Mouse (Mus musculus): Measurements from ENCODE around the gene Lrrc26.
"Not testable (repeated sequence)": the region's sequence is repeated elsewhere in the genome, so short reads cannot be mapped to it uniquely, and the experiment has no call there.

The Lrrc26 gene

DNA sequence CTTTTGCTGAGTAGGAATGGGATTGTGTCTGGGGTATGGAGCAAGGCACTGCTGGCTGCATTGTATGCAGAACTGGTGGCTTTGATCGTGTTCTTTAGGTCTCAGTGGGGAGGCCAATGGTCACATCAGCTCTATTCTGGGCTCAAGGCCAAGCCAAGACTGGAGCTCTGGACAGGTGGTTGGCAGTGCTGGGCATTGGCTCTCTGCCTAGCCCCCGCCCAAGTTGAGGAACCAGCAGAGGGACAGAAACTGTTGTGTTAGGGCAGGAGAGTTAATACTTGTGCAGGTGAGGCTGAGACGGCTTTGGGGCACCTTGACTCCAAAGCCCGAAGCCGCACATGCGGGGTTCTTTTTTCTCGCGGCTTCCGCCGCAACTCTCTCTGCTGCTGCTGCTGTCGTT is at the start of gene Lrrc26:
TSS of gene Lrrc26 (plus strand) at position 265 of the 400 bp plus-strand sequence.
- no peak for DNase-seq (ENCODE audit: low read depth)

GRCm38 (mm10) chr2:25240310-25240709 is 49.4 kb upstream of the Lrrc26 start:
- no peak for DNase-seq (ENCODE audit: low read depth)

DNA sequence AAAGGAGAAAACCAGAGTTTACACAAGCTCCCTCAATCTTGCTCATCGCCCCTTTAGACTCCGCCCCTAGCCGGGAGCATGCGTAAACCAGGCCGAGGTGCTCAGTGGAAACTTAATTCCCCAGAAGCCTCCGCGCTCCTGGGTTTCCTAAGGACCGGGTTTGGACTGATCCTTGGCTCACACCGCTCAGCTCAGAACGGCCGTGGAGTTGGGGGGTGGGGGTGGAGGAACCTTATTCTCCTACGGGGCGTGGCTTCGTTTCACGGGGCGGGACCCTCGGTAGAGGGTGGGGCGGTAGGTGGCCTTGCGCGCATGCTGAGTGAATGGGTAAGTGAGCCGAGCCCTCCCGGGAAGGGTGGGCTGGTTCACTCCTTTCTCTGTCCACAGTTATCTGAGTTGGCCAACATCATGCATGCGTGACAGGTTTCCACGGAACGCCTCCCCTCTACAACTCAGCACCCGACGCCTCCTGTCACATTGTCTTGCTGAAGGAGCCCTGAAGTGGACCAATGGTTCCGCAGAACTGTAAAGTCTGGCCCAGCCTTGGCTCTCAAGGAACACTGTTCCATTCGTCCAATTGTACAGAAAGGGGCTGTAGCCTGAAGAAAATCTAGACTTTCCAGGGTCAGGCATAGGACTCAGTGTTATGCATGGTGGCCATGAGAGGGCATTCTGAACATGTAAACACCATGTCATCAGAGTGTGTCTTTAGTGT is 48.8 kb upstream of the Lrrc26 start:
- DNase-seq (ENCODE audit: low read depth), result no peak

GRCm38 (mm10) chr2:25241438-25241775 is 48.3 kb upstream of the Lrrc26 start:
- DNase-seq (ENCODE audit: low read depth), result no peak

DNA sequence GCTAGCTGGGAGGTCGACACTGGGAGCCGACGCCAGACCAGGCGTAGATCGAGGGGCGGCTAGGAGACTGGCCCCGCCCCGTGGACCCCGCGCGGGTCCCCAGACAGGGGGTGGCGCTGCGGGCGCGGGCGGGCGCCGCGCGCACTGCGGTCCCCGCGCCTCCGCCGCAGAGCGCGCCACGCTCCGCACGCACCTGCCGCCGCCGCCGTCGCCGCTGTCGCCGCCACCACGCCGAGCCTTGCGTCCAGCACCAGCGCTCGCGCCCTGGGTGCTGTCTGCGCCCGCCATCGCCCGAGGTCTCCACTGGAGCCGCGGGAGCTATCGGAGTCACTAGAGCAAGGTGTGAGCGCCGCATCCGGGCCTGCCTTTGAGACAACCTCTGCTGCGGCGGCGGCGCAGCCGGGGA is 47.6 kb upstream of the Lrrc26 start, which contains the start of the genes Rnf208 and Cysrt1:
TSS of gene Rnf208 (plus strand) at position 155 of the 406 bp plus-strand sequence.
TSS of gene Cysrt1 (minus strand) at position 352 of the 406 bp plus-strand sequence.
- no peak for DNase-seq (ENCODE audit: low read depth)

- no peak for DNase-seq (ENCODE audit: low read depth)
Measured at GRCm38 (mm10) chr2:25243342-25243741, 46.4 kb upstream of the Lrrc26 start.

GRCm38 (mm10) chr2:25244144-25244543 is 45.6 kb upstream of the Lrrc26 start:
- no peak for DNase-seq (ENCODE audit: low read depth)

DNA sequence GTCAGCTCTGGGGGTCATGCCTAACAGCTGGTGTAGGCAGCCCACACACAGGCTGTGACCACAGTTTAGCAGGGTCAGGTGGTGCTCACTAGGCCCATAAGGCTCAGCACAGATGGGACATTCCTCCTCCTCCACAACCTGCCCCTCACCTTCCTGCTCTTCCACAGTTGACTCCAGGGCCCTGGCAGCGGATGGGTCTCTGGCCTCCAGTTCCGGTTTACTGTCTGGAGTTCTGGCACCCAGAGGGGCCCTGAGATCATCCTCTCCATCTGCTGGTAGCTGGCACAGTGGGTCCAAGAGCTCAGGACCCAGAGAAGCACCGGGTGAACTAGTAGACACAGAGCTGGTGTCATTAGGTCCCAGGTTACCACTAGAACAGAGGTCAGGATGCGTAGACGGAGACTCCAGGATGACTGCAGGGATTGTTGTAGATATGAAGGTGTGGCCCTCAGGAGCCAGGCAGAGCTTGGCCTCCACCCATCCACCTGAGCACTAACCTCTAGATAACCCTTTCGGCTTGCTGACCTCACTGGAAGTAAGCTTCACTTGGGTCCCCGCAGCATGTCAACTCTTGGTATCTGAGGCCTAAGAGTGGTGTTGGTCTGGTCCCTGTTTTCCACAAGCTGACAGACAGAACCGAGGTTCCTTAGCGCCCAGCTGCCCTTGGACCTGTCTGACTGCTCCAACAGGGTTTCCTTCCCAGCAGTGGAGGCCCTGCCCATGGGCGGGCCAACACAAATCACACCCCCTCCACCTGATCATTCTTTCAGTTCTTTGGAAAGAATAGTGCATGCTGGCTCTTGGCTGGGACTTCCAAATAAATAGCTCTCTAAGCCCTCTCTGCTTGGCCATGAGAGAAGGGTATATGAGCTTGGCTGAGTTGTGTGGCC is 43.3 kb upstream of the Lrrc26 start, which contains the start of gene AL732309.1:
TSS of gene AL732309.1 (minus strand) at position 681 of the 890 bp plus-strand sequence.
- no peak for DNase-seq (ENCODE audit: low read depth)

DNA sequence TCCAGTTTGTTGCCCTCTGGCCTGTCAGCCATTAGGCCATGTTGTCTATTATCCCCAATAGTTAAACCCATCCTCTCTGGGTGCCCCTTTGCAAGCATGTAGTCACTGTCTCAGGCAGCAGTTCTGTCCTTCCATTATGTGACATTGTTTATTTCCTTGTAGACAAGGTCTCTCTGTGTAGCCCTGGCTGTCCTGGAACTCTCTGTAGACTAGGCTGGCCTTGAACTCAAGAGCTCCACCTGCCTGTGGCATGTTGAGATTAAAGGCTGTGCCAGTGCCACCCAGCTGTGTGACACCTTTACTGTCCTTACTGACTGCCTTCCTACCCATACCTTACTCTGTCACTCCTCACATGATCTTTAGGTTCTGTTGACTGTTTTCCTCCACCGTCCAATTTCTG is 37.4 kb upstream of the Lrrc26 start:
- DNase-seq (ENCODE audit: low read depth), result no peak

GRCm38 (mm10) chr2:25255284-25255779 is 34.4 kb upstream of the Lrrc26 start, which contains the start of gene Tmem203:
Gene Tmem203, plus strand, starts transcription at chr2:25255439.
- DNase-seq (ENCODE audit: low read depth), result peak; percentile 45

DNA sequence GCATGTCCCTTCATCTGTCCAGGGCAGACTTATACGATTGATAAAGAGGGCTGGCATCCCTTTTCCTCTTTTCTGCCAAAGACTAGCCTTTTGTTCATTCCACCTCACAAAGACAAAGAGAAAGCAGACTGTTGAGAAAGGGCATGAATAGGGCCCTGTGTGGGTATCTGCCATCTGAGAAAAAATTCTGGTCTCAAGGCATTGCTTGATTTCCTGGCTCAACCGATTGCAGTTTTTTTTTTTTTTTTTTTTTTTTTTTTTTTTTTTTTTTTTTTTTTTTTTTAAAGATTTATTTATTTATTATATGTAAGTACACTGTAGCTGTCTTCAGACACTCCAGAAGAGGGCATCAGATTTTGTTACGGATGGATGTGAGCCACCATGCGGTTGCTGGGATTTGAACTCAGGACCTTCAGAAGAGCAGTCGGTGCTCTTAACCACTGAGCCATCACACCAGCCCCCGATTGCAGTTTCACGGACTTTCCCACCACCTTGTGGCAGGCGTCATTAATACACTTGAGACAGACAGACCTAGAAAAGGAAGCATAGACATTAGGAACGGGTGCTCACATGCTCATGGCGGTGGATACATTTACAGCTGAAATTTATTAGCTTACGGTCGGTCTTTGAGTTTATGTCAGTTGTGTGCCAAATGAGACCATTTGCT is 33.1 kb upstream of the Lrrc26 start:
- not testable (repeated sequence) for DNase-seq (ENCODE audit: low read depth)

DNA sequence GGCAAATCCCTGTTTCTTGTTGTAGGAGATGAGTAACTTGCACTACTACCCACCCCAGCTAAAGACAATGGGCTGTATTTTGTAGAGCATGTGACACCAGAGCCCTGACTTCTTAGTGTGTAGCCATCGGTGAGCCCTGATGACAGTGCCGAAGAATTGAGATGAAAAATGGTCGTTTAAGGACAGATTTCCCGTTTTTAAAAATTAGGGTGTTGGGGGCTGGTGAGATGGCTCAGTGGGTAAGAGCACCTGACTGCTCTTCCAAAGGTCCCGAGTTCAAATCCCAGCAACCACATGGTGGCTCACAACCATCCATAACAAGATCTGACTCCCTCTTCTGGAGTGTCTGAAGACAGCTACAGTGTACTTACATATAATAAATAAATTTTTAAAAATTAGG is 32.5 kb upstream of the Lrrc26 start:
- not testable (repeated sequence) for DNase-seq (ENCODE audit: low read depth)

- no peak for DNase-seq (ENCODE audit: low read depth)
Measured at GRCm38 (mm10) chr2:25258887-25259286, 30.8 kb upstream of the Lrrc26 start.

DNA sequence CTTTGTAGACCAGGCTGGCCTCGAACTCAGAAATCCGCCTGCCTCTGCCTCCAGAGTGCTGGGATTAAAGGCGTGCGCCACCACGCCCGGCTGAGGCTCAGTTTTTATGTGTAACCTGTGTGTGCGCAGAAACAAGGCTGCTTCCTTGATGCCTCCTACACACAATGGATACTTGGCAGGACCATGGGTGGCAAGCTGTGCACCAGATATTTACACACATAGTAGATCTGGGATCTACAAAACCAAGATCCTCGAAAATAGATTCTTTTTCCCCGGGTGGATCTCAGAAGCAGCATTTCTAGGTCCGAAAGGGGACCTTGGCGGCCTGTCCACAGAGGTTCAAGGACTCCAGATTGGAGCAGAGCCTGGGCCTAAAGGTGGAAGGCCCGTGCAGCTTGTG is 27.8 kb upstream of the Lrrc26 start:
- DNase-seq (ENCODE audit: low read depth), result no peak

DNA sequence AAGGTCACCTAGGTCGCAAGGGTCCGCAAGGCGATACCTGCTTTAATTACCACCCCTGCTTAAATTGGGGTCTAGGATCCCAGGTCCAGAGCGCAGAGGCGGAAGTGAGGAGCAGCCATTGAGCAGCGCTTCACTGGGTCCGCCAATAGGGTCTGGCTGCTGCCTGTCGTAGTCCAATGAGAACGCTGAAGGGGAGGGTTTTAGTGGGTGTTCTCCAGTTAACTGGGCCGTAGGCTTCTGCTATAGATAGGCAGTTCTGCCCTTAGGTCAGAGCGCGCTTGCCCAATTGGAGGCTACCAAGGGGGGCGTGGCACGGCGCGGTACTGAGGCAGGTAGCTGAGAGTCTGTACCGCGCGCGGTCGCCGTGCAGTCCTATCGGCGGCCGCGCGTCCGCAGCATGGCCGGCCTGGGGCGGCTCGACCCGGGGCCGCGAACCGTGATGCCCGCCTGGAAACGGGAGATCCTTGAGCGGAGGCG is 27.4 kb upstream of the Lrrc26 start, which contains the start of gene Tprn:
TSS of gene Tprn (plus strand) at position 328 of the 477 bp plus-strand sequence.
- peak; percentile 94 for DNase-seq (ENCODE audit: low read depth)

DNA sequence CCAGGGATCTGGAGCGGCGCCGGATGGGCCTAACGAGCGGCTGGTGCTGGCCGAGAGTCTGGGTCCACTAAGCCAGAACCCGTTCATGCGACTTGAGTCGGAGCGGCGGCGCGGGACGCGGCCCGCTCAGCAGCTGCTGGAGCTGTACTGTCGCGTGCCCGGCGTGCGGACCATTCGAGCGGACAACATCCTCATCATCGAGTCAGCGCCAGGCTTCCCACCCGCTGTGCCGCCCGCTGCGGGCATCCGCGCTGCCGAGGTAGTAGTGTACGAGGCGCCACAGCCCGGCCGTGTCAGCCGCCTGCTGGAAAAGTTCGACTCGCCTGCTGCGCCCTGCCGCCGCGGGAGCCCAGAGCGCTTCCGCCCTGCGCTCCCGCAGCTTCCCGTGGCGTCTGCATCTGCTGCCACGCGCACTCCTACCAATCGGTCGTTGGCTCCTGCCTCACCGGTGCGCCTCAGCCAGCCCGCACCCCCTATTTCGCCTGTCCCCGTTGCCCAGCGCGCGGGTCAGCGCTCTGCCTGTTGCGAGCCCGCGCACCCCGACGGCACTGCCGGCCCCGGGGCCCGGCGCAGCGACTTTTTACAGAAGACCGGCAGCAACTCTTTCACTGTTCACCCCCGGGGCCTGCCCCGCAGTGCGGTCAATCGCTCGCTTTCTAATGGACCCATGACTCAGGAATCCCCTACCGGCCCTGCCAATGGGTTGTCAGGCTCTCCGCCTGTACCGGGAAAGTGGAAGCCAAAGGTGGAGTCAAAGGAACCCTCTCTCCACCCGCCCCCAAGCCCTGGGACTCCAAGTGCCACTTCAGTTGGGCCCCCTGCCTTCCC is 26.7 kb upstream of the Lrrc26 start:
- no peak for DNase-seq (ENCODE audit: low read depth)

GRCm38 (mm10) chr2:25263623-25264285 is 26.0 kb upstream of the Lrrc26 start:
- no peak for DNase-seq (ENCODE audit: low read depth)

DNA sequence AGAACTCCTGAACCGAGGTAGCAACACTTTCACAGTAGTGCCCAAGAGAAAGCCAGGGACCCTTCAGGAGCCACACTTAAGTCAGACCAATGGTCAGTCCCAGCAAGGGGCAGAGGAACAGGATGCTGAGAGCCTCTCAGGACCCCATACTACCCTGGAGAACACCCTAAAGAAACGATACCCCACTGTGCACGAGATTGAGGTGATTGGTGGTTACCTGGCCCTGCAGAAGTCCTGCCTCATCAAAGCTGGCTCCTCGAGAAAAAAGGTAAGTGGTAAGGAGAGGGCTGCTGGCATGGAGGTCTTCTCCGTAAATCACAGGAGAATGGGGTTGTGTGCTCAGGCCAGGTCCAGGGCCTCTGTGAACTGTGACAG is 25.4 kb upstream of the Lrrc26 start:
- no peak for DNase-seq (ENCODE audit: low read depth)

GRCm38 (mm10) chr2:25264851-25265250 is 24.9 kb upstream of the Lrrc26 start:
- DNase-seq (ENCODE audit: low read depth), result peak; percentile 91

DNA sequence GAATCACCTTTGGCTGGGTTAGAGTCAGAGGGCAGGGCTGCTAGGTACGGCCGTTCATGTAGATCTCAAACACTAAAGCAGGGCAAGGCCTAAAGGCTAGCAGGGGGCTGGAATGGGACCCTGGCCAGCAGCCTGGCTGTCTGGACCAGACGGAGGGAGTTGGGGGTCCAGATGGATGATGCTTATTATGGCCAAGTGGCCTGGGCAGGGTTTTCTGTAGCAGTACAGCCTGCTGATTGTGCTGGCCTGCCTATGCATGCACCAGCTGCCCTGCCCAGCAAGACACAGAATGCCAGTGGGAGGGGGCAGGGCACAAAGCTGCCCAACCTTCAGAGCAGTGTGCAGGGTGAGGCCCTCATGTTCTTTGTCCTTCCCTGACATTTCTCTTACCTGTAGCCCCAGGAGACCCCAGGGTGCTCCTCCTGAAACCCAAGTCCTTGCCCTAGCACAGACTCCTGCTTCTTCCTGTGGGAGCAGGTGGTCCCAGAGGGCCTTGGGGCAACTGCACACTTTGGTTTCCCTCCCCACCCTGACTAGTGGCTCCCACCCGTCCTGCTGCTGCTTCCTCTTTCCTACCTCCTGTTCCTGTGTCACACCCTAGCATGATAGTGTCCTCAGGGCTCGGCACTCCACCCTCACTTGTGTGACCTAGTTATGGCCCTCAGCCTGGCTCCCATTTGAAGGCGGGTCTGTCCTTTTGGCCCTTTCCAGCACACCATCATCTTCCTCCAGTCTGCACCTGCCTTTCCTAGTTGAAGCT is 23.6 kb upstream of the Lrrc26 start:
- DNase-seq (ENCODE audit: low read depth), result no peak
